Mouse (Mus musculus) mammary gland, adult 2 months (tissue): ENCODE measurements around the gene Lrg1. TPM values are rescaled to one million over a fixed set of nuclear protein-coding genes. Genes with fewer than 3 reads are reported as not detected.

ENCODE experiments used
- polyA plus RNA-seq: library from polyadenylated mRNA; depleted of rRNA; stranded (reverse); fragments of >200 nt; gene quantifications from 2 replicates; pipeline ENCODE4 v1.2.3, GENCODE M21; 2012; ENCODE audit warnings: low replicate concordance; rRNA removed

The Lrg1 gene
- polyA plus RNA-seq: 252 and 470 TPM in 2 replicates

GRCm38 (mm10) chr17:56121826-56122225 is at the start of gene Lrg1:
Lrg1 (minus strand) TSS chr17:56122001.

DNA sequence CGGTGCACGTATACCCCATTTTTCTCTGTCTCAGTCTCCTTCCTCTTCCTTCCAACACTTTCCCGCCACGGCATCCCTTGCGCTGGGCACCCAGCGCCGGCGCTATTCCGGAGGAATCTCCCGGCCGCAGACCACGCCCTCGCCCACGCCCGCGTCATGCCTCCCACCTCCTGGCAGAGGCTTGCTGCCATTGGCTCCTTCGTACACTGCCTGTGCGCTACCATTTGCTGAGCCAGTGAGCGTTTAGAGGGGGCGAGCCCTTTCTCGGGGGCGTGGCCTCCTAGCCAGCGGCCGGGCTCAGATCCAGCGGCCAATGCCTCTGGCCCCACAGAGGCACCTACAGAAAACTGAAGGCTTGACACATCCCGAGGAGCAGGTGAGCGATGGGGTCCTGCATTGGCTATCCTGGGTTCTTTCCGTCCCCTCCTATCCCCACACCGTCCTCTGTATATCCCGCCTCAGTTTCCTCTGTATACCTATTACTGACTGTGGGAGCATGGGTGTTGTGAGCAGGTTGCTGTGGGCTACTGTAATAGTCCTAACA is 40.5 kb upstream of the Lrg1 start, which contains the start of gene Tnfaip8l1:
Gene Tnfaip8l1 (plus strand): TSS at position 247 of the 544 bp plus-strand sequence.

DNA sequence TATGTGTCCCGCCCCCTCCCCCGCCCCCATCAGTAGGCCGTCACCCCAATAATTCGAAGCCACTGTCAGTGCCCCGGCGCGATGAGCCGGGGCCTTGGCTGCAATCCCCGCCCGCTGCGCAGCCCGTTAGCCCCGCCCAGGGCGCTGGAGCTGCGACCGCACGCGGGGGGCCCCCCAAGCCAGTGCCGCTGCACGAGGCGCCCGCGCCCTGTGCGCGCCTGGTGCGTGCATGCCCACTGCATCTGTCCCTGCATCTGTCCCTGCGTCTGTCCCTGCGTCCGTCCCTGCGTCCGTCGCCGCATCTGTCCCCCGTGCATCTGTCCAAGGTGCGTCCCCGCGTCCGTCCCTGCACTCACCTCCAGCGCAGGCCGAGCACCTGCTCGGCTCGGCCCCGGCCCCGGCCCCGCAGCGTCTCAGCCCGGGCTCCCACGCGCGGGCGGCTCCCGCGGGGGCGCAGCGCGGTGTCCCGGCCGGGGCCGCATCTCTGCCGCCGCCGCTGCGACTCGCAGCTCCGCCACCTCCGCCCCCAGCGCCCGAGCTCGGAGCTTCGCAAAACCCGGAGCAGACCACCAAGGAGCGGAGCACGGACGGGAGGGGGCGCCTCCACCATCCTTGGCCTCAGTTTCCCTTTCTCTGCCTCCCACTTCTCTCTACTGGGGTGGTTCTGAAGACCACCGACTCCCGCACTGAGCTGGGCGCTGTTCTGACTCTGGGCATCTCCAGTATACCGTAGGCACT is 18.2 kb upstream of the Lrg1 start, which contains the start of gene Sema6b:
Gene Sema6b (minus strand): TSS at position 486 of the 738 bp plus-strand sequence.

DNA sequence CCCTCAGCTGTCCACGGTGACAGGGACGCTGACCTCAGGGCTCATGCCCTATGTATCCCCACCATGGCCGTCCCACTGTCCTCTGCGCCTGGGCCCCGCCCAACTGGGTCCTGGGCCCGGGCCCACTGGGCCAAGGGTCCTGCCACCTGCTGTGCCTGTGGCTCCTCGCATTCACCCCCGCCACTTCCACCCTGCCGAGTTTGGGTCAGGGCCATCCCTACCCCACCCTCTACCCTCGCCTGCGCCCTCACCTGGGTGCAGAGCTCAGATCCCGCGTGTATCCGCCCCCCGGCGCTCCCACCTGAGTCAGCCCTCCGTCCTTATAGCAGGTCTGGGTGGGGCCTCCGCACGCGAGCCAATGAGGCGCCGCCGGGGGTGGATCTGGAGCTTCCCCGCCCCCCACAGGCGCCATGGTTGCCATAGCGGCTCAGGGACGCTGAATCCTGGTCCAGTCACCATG is 4.5 kb downstream of the Lrg1 start, which contains the start of gene Plin5:
Gene Plin5 (minus strand): TSS at position 346 of the 460 bp plus-strand sequence.

GRCm38 (mm10) chr17:56109219-56110051 is 12.4 kb downstream of the Lrg1 start, which contains the start of gene Plin4:
Plin4 (minus strand) TSS chr17:56109803.

GRCm38 (mm10) chr17:56078880-56079795 is 42.7 kb downstream of the Lrg1 start, which contains the start of gene Hdgfl2:
Hdgfl2 (plus strand) TSS chr17:56079634.

DNA sequence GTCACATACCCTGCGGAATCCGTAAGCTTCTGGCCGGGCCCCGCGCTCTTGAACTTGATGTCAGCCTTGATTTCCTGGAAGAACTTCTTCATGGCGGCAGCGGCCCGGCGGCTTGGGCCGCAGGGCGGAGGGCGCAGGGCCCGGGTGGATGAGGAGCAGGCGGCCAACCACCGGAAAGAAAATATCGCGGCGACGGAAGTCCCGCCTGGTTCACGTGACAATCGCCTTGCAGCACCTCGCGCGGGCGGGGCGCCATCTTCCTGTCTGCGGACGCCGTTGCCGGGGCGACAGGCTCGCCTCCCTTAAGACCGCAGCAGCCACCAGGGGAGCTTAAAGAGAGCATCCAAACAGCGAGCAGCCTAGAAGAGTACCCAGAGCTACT is 47.0 kb downstream of the Lrg1 start, which contains the start of gene Ubxn6:
Gene Ubxn6 (minus strand): TSS at position 202 of the 382 bp plus-strand sequence.

Other genes with a start within 250 kb of the Lrg1 start
- 0.10 and 0.68 TPM in 2 replicates for gene Zfp119a, start 243.1 kb downstream of the Lrg1 start, polyA plus RNA-seq
- 0.65 and 1.2 TPM in 2 replicates for gene Zfp959, start 229.9 kb downstream of the Lrg1 start, polyA plus RNA-seq
- 0.11 and 0.57 TPM in 2 replicates for gene Zfp119b, start 172.5 kb downstream of the Lrg1 start, polyA plus RNA-seq
- 23.6 and 33.9 TPM in 2 replicates for gene Ebi3, start 169.4 kb downstream of the Lrg1 start, polyA plus RNA-seq
- 5.2 and 7.6 TPM in 2 replicates for gene Yju2, start 162.9 kb downstream of the Lrg1 start, polyA plus RNA-seq
- gene Shd, start 151.5 kb downstream of the Lrg1 start, polyA plus RNA-seq: 1.2 and 1.6 TPM in 2 replicates
- gene Fsd1, start 135.5 kb downstream of the Lrg1 start, polyA plus RNA-seq: 0.40 and 0.85 TPM in 2 replicates
- gene Stap2, start 116.4 kb downstream of the Lrg1 start, polyA plus RNA-seq: 40.2 and 48.1 TPM in 2 replicates
- gene Mpnd, start 116.3 kb downstream of the Lrg1 start, polyA plus RNA-seq: 129 and 143 TPM in 2 replicates
- gene Sh3gl1, start 85.4 kb downstream of the Lrg1 start, polyA plus RNA-seq: 97.9 and 107 TPM in 2 replicates
- gene Chaf1a, start 81.6 kb downstream of the Lrg1 start, polyA plus RNA-seq: 1.5 and 2.4 TPM in 2 replicates
- gene Ubxn6, start 47.0 kb downstream of the Lrg1 start, polyA plus RNA-seq: 66.4 and 86.9 TPM in 2 replicates
- 32.3 and 44.8 TPM in 2 replicates for gene Hdgfl2, start 42.4 kb downstream of the Lrg1 start, polyA plus RNA-seq
- gene Plin4, start 12.2 kb downstream of the Lrg1 start, polyA plus RNA-seq: 524 and 611 TPM in 2 replicates
- gene Plin5, start 4.4 kb downstream of the Lrg1 start, polyA plus RNA-seq: 21.3 and 28.0 TPM in 2 replicates
- 11.2 and 35.0 TPM in 2 replicates for gene Sema6b, start 18.3 kb upstream of the Lrg1 start, polyA plus RNA-seq
- 10.9 and 13.6 TPM in 2 replicates for gene Tnfaip8l1, start 40.5 kb upstream of the Lrg1 start, polyA plus RNA-seq
- 52.0 and 64.7 TPM in 2 replicates for gene Mydgf, start 61.9 kb upstream of the Lrg1 start, polyA plus RNA-seq
- 45.3 and 59.0 TPM in 2 replicates for gene Dpp9, start 96.9 kb upstream of the Lrg1 start, polyA plus RNA-seq
- 41.0 and 54.6 TPM in 2 replicates for gene Fem1a, start 134.8 kb upstream of the Lrg1 start, polyA plus RNA-seq
- gene Ticam1, start 154.8 kb upstream of the Lrg1 start, polyA plus RNA-seq: 27.3 and 29.4 TPM in 2 replicates
- gene Plin3, start 170.9 kb upstream of the Lrg1 start, polyA plus RNA-seq: 36.1 and 37.7 TPM in 2 replicates
- gene Arrdc5, start 178.3 kb upstream of the Lrg1 start, polyA plus RNA-seq: not detected in 2 replicates
- gene Uhrf1, start 181.3 kb upstream of the Lrg1 start, polyA plus RNA-seq: 5.2 and 8.0 TPM in 2 replicates
- 33.9 and 65.2 TPM in 2 replicates for gene Kdm4b, start 204.1 kb upstream of the Lrg1 start, polyA plus RNA-seq